17 mouse cellular contexts compared by ENCODE assay signal in the genomic region with DNA sequence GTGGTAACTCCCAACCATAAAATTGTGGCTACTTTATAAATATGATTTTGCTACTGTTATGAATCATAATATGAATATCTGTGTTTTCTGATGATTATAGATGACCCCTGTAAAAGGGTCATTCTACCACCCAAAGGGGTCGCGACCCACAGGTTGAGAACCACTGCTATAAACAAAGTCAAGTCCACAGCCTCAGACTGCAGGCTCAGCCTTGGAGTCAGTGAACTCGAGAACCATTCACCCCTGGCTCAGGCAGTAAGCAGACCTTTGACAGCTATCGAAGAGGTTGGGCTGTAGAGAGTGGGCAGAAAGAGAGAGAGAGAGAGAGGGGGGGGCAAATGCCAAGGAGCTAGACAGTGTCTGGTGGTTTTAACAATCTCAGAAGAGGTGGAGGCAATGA.
"Had no signal": no experiment of that assay in that cellular context is flagged by ENCODE, and none has a peak within 500 bp of the region (broad histone marks: within the 10 kb centered on the region; RNA-seq: fewer than 3 reads in every experiment).

No protein-coding gene starts in this region.

- H3K27me3 ChIP-seq: lung, embryonic 15.5 days; megakaryocyte, embryonic 14.5 days; midbrain, embryonic 13.5 days; midbrain, embryonic 15.5 days; neural tube, embryonic 12.5 days; stomach, embryonic 15.5 days had no signal

- H3K9ac ChIP-seq: lung, embryonic 15.5 days; midbrain, embryonic 13.5 days; midbrain, embryonic 15.5 days; neural tube, embryonic 12.5 days; stomach, embryonic 15.5 days had no signal

- H3K4me1 ChIP-seq: lung, embryonic 15.5 days; megakaryocyte, embryonic 14.5 days; midbrain, embryonic 13.5 days; midbrain, embryonic 15.5 days; neural tube, embryonic 12.5 days; stomach, embryonic 15.5 days had no signal

- H3K9me3 ChIP-seq: lung, embryonic 15.5 days; stomach, embryonic 15.5 days had no signal

- H3K36me3 ChIP-seq: lung, embryonic 15.5 days; midbrain, embryonic 15.5 days; neural tube, embryonic 12.5 days; stomach, embryonic 15.5 days had no signal

- H3K4me3 ChIP-seq: lung, embryonic 15.5 days; megakaryocyte, embryonic 14.5 days; midbrain, embryonic 13.5 days; midbrain, embryonic 15.5 days; neural tube, embryonic 12.5 days; stomach, embryonic 15.5 days had no signal

- ATAC-seq: lung, postnatal 0 days; midbrain, embryonic 13.5 days; midbrain, embryonic 15.5 days had no signal

- H3K27ac ChIP-seq: lung, embryonic 15.5 days; macrophage; midbrain, embryonic 13.5 days; midbrain, embryonic 15.5 days; neural tube, embryonic 12.5 days; stomach, embryonic 15.5 days; stomach, postnatal 0 days had no signal

- H3K4me2 ChIP-seq: lung, embryonic 15.5 days; midbrain, embryonic 11.5 days; midbrain, embryonic 13.5 days; midbrain, embryonic 15.5 days; neural tube, embryonic 12.5 days; stomach, embryonic 15.5 days had no signal

- DNase-seq: lung, adult 2 months; lung, postnatal 14 days; lung, postnatal 36 days; right cerebral cortex, postnatal 14 days; thymus, adult 2 months; thymus, postnatal 25 days; thymus, postnatal 4 days had no signal
